In genomic region chr2:114439668-114440067, GRCm38 (mm10) we compare ENCODE assay signal across 11 mouse cellular contexts.
DNase-seq lines count a peak whose midpoint lies in the region; ATAC-seq and TF ChIP-seq lines count a peak whose summit lies in the region.
"Had no signal": no experiment of that assay in that cellular context is flagged by ENCODE, and none has a peak within 500 bp of the region (broad histone marks: within the 10 kb centered on the region; RNA-seq: fewer than 3 reads in every experiment).

No protein-coding gene starts in this region.

- H3K4me1 ChIP-seq in kidney, adult 2 months (ENCODE audit: control insufficient read depth, insufficient read depth, low read length), result no peaks in the 10 kb centered on the region
- no peaks in the 10 kb centered on the region for H3K4me1 ChIP-seq in kidney, embryonic 15.5 days
- H3K4me1 ChIP-seq: heart, embryonic 15.5 days; liver, embryonic 15.5 days had no signal

- ATAC-seq in kidney, embryonic 15.5 days (replicated peaks; ENCODE audit: low FRiP score), result no peak; the same call in 1 of the 2 replicates
- ATAC-seq: activated CD4-positive, CD25-positive, alpha-beta regulatory T cell, adult 4 months had no signal

- H3K4me2 ChIP-seq in kidney, embryonic 15.5 days, result no peak overlapping the region
- H3K4me2 ChIP-seq: heart, embryonic 15.5 days; liver, embryonic 15.5 days had no signal

- no peak for TF ChIP-seq CTCF in kidney, adult 2 months (conservative IDR thresholded peaks at IDR 0.05; ENCODE audit: insufficient read depth, insufficient read length, low read depth, low read length)
- TF ChIP-seq CTCF in brain, embryonic 14.5 days (IDR thresholded peaks at IDR 0.05; ENCODE audit: borderline replicate concordance, extremely low read depth, insufficient read depth, insufficient read length), result peak; percentile 23; the same call in 1 of the 2 replicates

- peak; percentile 22 for DNase-seq in kidney, adult 2 months
- peak; percentile 2 for DNase-seq in right cerebral cortex, adult 18-20 months
- DNase-seq in right cerebral cortex, postnatal 14 days, result no peak
- peak; percentile 85 for DNase-seq in brain, embryonic 14.5 days (ENCODE audit: low read depth)
- peak; percentile 19 for DNase-seq in telencephalon, adult 2 months (ENCODE audit: low read depth, low spot score)
- no peak for DNase-seq in kidney, adult 8-10 months
- DNase-seq: cerebellum, adult 8-10 months had no signal

- H3K27ac ChIP-seq in kidney, adult 2 months (ENCODE audit: insufficient read depth, low read depth, low read length), result no peak overlapping the region
- H3K27ac ChIP-seq in kidney, embryonic 15.5 days, result no peak overlapping the region
- H3K27ac ChIP-seq: heart, embryonic 15.5 days; liver, embryonic 15.5 days had no signal

- no peak overlapping the region for H3K9ac ChIP-seq in kidney, embryonic 15.5 days
- H3K9ac ChIP-seq: heart, embryonic 15.5 days; liver, embryonic 15.5 days had no signal

- WGBS in kidney, adult 2 months, result 68% methylated on average over 1 of the region's 1 CpGs
- WGBS in kidney, embryonic 15.5 days, result 44% methylated on average over 1 of the region's 1 CpGs

- no peaks in the 10 kb centered on the region for H3K27me3 ChIP-seq in kidney, adult 2 months (replicated peaks; ENCODE audit: control insufficient read depth, insufficient read depth, low read length)
- H3K27me3 ChIP-seq in kidney, embryonic 15.5 days, result no peaks in the 10 kb centered on the region
- H3K27me3 ChIP-seq: heart, embryonic 15.5 days; liver, embryonic 15.5 days had no signal

- H3K36me3 ChIP-seq in kidney, adult 2 months (ENCODE audit: control insufficient read depth, insufficient read depth, low read length), result no peaks in the 10 kb centered on the region
- no peaks in the 10 kb centered on the region for H3K36me3 ChIP-seq in kidney, embryonic 15.5 days
- H3K36me3 ChIP-seq: heart, embryonic 15.5 days; liver, embryonic 15.5 days had no signal

- H3K4me3 ChIP-seq in kidney, adult 2 months (ENCODE audit: insufficient read depth, low read depth, low read length), result no peak overlapping the region
- H3K4me3 ChIP-seq in kidney, embryonic 15.5 days (replicated peaks), result no peak overlapping the region
- H3K4me3 ChIP-seq: heart, embryonic 15.5 days; liver, embryonic 15.5 days had no signal

- TF ChIP-seq POLR2A in kidney, adult 2 months (IDR thresholded peaks at IDR 0.05; ENCODE audit: low read depth, low read length), result no peak
- TF ChIP-seq POLR2A in brain, embryonic 14.5 days (IDR thresholded peaks at IDR 0.05; ENCODE audit: borderline replicate concordance, extremely low read depth, insufficient read depth, insufficient read length, poor library complexity, severe bottlenecking), result no peak

- H3K9me3 ChIP-seq in kidney, embryonic 15.5 days (replicated peaks), result no peaks in the 10 kb centered on the region
- H3K9me3 ChIP-seq: heart, embryonic 15.5 days; liver, embryonic 15.5 days had no signal

Comparison
In these comparisons a context has a peak if more than half of its experiments do, and no peak if none do; other contexts are left out.
1. DNase-seq: peak in kidney, adult 2 months (single experiment), right cerebral cortex, adult 18-20 months (single experiment), brain, embryonic 14.5 days (single experiment) and telencephalon, adult 2 months (single experiment); none in right cerebral cortex, postnatal 14 days (single experiment) and kidney, adult 8-10 months (0 of 2).